Mouse (Mus musculus): ENCODE data around the gene Fam129a. TPM values are rescaled to one million over a fixed set of nuclear protein-coding genes. Genes with fewer than 3 reads are reported as not detected.
A peak's percentile ranks its signal among the peaks of the same experiment; 100 is the strongest.

Gene Fam129a
- polyA plus RNA-seq, 1 experiment from 2014 or later: 21.7 TPM

DNA sequence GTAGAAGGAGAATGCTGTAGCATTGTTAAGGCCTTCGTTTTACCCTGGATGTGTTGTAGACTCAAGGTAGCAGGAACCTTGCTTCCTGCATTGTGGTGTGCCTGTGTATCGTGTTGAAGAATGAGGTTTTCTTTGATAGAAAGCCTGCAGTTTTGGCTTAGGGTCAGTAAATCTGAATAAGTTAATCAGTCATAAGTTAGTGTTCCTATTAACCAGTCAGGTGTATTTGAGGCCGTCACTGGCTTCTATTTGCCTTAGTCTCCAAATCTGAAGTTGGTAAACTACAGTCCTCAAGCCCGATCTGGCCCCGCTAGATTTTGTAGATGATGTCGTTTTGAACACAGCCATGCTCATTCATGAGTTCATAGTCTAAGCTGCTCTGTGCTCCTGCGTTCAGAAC is 125.8 kb downstream of the Fam129a start:
- Histone ChIP-seq H3K9ac (no peak overlapping the region), H3K4me2 (no peak overlapping the region), H3K36me3 (no peaks in the 10 kb centered on the region), H3K4me3 (replicated peaks) (no peak overlapping the region), H3K9me3 (no peaks in the 10 kb centered on the region), H3K4me1 (no peaks in the 10 kb centered on the region), H3K27me3 (replicated peaks) (no peaks in the 10 kb centered on the region), H3K27ac (no peak overlapping the region)
- no peak for ATAC-seq (ENCODE audit: insufficient read depth, low FRiP score, low read depth)
- WGBS: 77% methylated on average over 7 of the region's 7 CpGs

GRCm38 (mm10) chr1:151697901-151698641 is 127.1 kb downstream of the Fam129a start:
- no peak overlapping the region for H3K27ac ChIP-seq
- no peaks in the 10 kb centered on the region for H3K27me3 ChIP-seq (replicated peaks)
- no peaks in the 10 kb centered on the region for H3K4me1 ChIP-seq
- no peak overlapping the region for H3K9ac ChIP-seq
- H3K36me3 ChIP-seq: no peaks in the 10 kb centered on the region
- ATAC-seq (ENCODE audit: insufficient read depth, low FRiP score, low read depth): no peak
- no peak overlapping the region for H3K4me2 ChIP-seq
- H3K4me3 ChIP-seq (replicated peaks): no peak overlapping the region
- 86% methylated on average over 7 of the region's 7 CpGs for WGBS
- no peaks in the 10 kb centered on the region for H3K9me3 ChIP-seq

DNA sequence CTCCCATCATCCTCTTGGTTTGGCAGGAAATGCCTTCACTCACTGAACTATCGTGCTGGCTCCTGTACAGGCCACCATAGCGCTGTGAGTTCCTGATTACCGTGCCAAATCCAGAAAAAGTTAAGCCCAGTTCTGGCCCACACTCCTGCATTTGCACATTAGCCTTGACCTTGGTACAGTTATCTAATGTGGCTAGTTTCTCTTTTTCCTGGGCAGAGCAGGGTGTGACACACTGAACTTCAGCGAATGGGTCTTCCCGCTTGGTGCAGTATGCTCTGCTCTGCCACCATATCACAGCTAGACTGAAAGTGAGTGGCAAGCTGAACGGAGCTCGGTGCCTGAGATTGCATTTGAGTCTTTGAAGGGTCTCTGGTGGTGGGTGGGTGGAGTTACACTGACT is 128.4 kb downstream of the Fam129a start:
- Histone ChIP-seq H3K4me3 (replicated peaks) (no peak overlapping the region), H3K4me1 (no peaks in the 10 kb centered on the region), H3K9me3 (no peaks in the 10 kb centered on the region), H3K4me2 (no peak overlapping the region), H3K36me3 (no peaks in the 10 kb centered on the region), H3K27ac (no peak overlapping the region), H3K9ac (no peak overlapping the region), H3K27me3 (replicated peaks) (no peaks in the 10 kb centered on the region)
- WGBS: 75% methylated on average over 7 of the region's 7 CpGs
- ATAC-seq (ENCODE audit: insufficient read depth, low FRiP score, low read depth): no peak

DNA sequence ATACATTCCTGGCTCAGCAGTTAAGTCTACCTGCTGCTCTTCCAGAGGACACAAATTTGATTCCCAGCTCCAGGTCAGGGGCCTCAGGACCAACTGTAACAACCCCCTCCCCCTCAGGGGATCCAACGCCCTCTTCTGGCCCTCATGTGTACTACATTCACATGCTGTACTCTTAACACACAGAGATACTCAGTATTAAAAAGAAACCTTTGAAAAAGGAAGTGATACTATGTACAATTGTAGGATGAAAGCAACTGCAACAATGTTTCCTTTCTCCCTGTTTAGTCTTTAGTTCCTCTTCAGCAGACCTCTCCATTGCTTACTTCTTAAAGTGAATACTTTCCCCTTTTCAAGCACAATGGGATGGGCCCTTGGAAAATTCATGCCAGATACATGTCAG is 131.8 kb downstream of the Fam129a start:
- Histone ChIP-seq H3K4me1 (no peaks in the 10 kb centered on the region), H3K4me2 (no peak overlapping the region), H3K9me3 (no peaks in the 10 kb centered on the region), H3K9ac (no peak overlapping the region), H3K4me3 (replicated peaks) (no peak overlapping the region), H3K27me3 (replicated peaks) (no peaks in the 10 kb centered on the region), H3K36me3 (no peaks in the 10 kb centered on the region), H3K27ac (no peak overlapping the region)
- WGBS: 23% methylated on average over 1 of the region's 1 CpGs
- ATAC-seq (ENCODE audit: insufficient read depth, low FRiP score, low read depth): no peak

- peaks cover 16% of the 10 kb centered on the region; the same call in 1 of the 2 replicates for H3K4me1 ChIP-seq
- no peak overlapping the region for H3K9ac ChIP-seq
- H3K36me3 ChIP-seq: no peaks in the 10 kb centered on the region
- no peaks in the 10 kb centered on the region for H3K27me3 ChIP-seq (replicated peaks)
- 32% methylated on average over 11 of the region's 11 CpGs for WGBS
- H3K4me3 ChIP-seq (replicated peaks): no peak overlapping the region
- H3K27ac ChIP-seq: no peak overlapping the region
- no peaks in the 10 kb centered on the region for H3K9me3 ChIP-seq
- H3K4me2 ChIP-seq: no peak overlapping the region
- peak; percentile 49; the same call in 1 of the 2 replicates for ATAC-seq (ENCODE audit: insufficient read depth, low FRiP score, low read depth)
Observed at GRCm38 (mm10) chr1:151705723-151706396, 134.9 kb downstream of the Fam129a start.

DNA sequence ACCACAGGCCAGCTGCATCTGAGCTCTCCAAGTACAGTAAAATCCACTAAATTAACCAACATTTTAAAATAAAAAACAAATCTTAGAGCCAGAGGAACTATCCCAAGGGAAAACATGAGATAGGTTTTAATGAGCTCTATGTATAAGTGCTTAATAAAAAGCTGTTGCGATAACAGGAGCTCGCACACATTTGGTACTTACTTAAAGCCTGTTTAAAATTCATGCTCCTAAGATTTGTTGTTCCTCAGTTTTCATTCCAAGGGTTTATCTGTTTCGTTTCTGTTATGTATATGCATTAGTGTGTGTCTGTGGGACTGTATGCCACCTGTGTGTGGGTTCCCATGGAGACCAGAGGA is 135.4 kb downstream of the Fam129a start:
- WGBS: 83% methylated on average over 3 of the region's 3 CpGs
- no peak overlapping the region for H3K27ac ChIP-seq
- H3K9me3 ChIP-seq: no peaks in the 10 kb centered on the region
- H3K27me3 ChIP-seq (replicated peaks): no peaks in the 10 kb centered on the region
- no peaks in the 10 kb centered on the region for H3K36me3 ChIP-seq
- ATAC-seq (ENCODE audit: insufficient read depth, low FRiP score, low read depth): no peak
- H3K4me1 ChIP-seq: peaks cover 16% of the 10 kb centered on the region; the same call in 1 of the 2 replicates
- H3K4me3 ChIP-seq (replicated peaks): no peak overlapping the region
- no peak overlapping the region for H3K4me2 ChIP-seq
- no peak overlapping the region for H3K9ac ChIP-seq

GRCm38 (mm10) chr1:151708966-151709733 is 138.2 kb downstream of the Fam129a start:
- Histone ChIP-seq H3K4me3 (replicated peaks) (no peak overlapping the region), H3K36me3 (no peaks in the 10 kb centered on the region), H3K9me3 (no peaks in the 10 kb centered on the region), H3K9ac (no peak overlapping the region), H3K4me2 (no peak overlapping the region), H3K27ac (no peak overlapping the region), H3K27me3 (replicated peaks) (no peaks in the 10 kb centered on the region), H3K4me1 (peaks cover 16% of the 10 kb centered on the region; the same call in 1 of the 2 replicates)
- ATAC-seq (ENCODE audit: insufficient read depth, low FRiP score, low read depth): 0 out of 2 replicates have a peak, but pooled peaks have one; percentile 25
- 28% methylated on average over 13 of the region's 13 CpGs for WGBS

GRCm38 (mm10) chr1:151709734-151710022 is 138.7 kb downstream of the Fam129a start:
- H3K36me3 ChIP-seq: no peaks in the 10 kb centered on the region
- H3K9ac ChIP-seq: no peak overlapping the region
- H3K4me1 ChIP-seq: peaks cover 16% of the 10 kb centered on the region; the same call in 1 of the 2 replicates
- no peaks in the 10 kb centered on the region for H3K27me3 ChIP-seq (replicated peaks)
- no peak overlapping the region for H3K4me2 ChIP-seq
- no peak for ATAC-seq (ENCODE audit: insufficient read depth, low FRiP score, low read depth)
- H3K27ac ChIP-seq: no peak overlapping the region
- 39% methylated on average over 2 of the region's 2 CpGs for WGBS
- no peaks in the 10 kb centered on the region for H3K9me3 ChIP-seq
- no peak overlapping the region for H3K4me3 ChIP-seq (replicated peaks)

DNA sequence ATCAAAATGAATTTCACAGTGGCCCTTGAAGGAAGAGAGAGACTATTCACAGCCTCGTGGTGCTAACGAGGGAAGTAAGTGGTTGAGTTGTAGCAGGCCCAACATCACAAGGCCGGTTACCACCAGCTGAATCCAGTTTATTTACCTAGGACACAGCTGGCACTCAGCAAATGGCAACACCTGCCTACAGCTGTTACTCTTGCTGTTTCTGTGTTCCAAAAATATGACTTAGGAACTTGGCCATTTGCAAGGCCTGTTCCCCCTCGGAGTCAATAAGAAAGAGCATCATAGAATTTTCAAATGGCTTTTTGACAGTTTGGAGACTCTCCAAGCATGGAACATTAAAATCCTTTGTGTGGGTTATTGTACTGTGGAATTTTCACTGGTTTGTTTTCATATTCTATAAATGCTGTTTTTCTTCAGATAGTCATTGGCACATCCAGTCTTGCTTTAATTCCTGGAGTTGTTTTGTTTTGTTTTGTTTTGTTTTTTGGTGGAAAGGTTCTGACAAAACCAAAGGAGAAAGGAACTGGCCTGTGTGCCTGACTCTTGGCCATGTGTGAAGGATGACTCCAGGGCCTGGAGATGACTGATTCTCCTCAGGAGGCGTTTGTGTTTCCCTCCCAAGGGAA is 139.6 kb downstream of the Fam129a start:
- Histone ChIP-seq H3K4me3 (replicated peaks) (no peak overlapping the region), H3K27ac (peak overlapping the region; percentile 32; the same call in 1 of the 2 replicates), H3K9me3 (no peaks in the 10 kb centered on the region), H3K4me2 (no peak overlapping the region), H3K9ac (no peak overlapping the region), H3K27me3 (replicated peaks) (no peaks in the 10 kb centered on the region), H3K36me3 (no peaks in the 10 kb centered on the region), H3K4me1 (peaks cover 16% of the 10 kb centered on the region; the same call in 1 of the 2 replicates)
- no peak for ATAC-seq (ENCODE audit: insufficient read depth, low FRiP score, low read depth)
- 43% methylated on average over 5 of the region's 5 CpGs for WGBS

DNA sequence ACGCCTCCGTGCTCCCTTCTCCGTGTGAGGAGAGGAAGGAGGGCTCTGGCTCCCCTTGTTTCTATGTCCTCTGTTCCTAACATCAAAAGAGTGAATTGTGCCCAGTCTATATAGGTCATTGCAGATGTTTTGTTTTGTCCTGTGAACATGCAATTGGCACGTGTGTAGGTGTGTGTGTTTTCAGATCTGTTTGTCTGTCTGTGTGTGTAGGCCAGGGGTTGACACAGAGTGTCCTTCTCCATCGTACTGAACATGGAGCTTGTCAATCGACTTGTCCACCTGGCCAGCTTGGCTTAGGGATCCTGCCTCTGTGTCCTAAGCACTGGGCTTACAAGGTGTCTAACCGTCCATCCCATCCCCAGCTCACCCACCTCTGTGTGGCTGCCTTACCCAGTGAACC is 140.1 kb downstream of the Fam129a start:
- WGBS: 69% methylated on average over 7 of the region's 7 CpGs
- no peak overlapping the region for H3K9ac ChIP-seq
- H3K4me2 ChIP-seq: no peak overlapping the region
- H3K4me3 ChIP-seq (replicated peaks): no peak overlapping the region
- peak overlapping the region; percentile 32; the same call in 1 of the 2 replicates for H3K27ac ChIP-seq
- H3K36me3 ChIP-seq: no peaks in the 10 kb centered on the region
- peaks cover 16% of the 10 kb centered on the region; the same call in 1 of the 2 replicates for H3K4me1 ChIP-seq
- no peak for ATAC-seq (ENCODE audit: insufficient read depth, low FRiP score, low read depth)
- no peaks in the 10 kb centered on the region for H3K27me3 ChIP-seq (replicated peaks)
- no peaks in the 10 kb centered on the region for H3K9me3 ChIP-seq

GRCm38 (mm10) chr1:151712664-151713063 is 141.7 kb downstream of the Fam129a start:
- H3K9me3 ChIP-seq: no peaks in the 10 kb centered on the region
- H3K9ac ChIP-seq: no peak overlapping the region
- H3K27ac ChIP-seq: no peak overlapping the region
- ATAC-seq (ENCODE audit: insufficient read depth, low FRiP score, low read depth): no peak
- 59% methylated on average over 5 of the region's 5 CpGs for WGBS
- H3K36me3 ChIP-seq: no peaks in the 10 kb centered on the region
- no peak overlapping the region for H3K4me3 ChIP-seq (replicated peaks)
- peaks cover 16% of the 10 kb centered on the region; the same call in 1 of the 2 replicates for H3K4me1 ChIP-seq
- H3K27me3 ChIP-seq (replicated peaks): no peaks in the 10 kb centered on the region
- no peak overlapping the region for H3K4me2 ChIP-seq

All from stomach, embryonic 15.5 days (tissue).